Mouse (Mus musculus): ENCODE results near the gene Tppp2.

Tppp2 gene

DNA sequence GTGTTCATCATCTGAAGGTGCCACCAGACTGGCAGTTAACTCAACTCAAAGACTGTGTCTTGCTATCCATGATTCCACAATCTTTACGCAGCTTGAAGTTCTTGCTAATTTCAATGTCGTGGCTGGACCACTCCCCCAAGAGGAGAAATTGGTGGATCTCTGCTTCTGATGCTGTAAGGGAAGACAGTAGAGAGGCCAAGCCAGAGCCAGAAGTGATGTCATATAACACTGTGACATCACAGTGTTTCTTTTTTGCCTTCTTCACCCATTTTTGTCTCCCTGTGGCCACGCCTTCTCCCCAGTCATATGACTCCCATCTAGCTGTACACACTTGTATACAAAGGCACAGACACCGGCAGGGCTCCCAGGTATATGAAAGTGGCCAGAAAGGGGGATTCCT is at the start of gene Tppp2:
Tppp2 (plus strand) TSS at position 301 of the 400 bp plus-strand sequence.
- no peak for DNase-seq (ENCODE audit: low spot score)

GRCm38 (mm10) chr14:51870756-51871155 is 47.5 kb upstream of the Tppp2 start:
- DNase-seq (ENCODE audit: low spot score): no peak

GRCm38 (mm10) chr14:51871741-51872140 is 46.5 kb upstream of the Tppp2 start:
- peak; percentile 20 for DNase-seq (ENCODE audit: low spot score)

GRCm38 (mm10) chr14:51877517-51877916 is 40.7 kb upstream of the Tppp2 start:
- no peak for DNase-seq (ENCODE audit: low spot score)

GRCm38 (mm10) chr14:51883527-51884030 is 34.6 kb upstream of the Tppp2 start:
- DNase-seq (ENCODE audit: low spot score): peak; percentile 54

DNA sequence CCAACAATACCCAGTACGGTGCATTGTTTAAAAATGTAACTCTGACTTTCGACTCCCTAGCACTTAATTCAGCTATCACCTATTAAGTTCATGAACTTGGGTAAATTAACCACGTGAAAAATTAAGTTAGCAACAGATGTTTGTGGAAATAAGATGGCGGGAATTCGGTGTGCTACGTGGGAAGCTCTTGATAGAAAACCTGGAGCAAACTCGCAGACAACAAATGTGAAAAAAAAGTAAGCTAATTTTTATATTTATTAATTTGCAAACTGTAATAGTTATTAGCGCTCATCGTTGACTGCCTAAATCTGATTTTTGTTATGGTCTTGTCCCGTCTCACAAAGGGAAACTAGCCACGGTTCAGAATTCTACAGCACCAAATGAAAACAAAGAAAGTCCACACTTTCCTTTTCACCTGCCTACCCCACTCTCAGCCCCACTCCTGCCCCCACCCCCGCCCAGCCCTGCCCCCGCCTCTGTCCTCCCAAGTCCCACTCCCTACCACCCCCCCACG is 34.1 kb upstream of the Tppp2 start:
- no peak for DNase-seq (ENCODE audit: low spot score)

DNA sequence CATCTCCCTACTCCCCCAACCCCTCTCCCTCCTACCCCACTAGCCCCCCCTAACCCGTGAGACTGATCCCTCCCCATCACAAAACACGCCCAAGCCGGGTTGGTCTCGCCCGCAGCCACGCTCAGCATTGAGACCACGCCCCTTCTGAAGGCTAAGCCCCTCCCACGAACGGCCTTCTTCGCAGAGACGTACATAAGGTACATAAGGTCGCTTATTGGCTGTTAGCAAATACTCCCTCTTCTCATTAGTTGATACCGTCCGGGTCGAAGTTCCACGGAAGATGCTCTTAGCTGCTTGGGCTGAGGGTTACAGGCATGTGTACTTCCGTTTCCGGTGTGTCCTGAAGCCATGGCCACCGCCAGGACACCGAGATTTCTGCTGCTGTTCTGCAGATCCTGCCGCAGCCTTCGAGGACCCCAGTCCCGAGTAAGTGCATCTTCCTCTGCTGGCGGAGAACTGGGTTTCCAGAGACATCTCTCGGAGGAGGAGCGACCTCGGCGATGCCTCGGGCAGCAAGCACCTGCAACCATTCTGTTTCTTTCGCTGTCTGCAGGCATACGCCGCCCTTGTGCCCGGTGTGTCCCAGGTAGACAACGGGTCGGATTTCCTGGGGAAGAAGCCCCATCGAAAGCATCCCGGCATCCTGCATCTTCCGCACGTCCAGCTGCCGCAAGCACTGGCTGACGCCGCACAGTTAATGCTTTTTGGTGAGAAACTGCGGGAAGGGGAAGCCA is 33.5 kb upstream of the Tppp2 start, which contains the start of gene Mettl17:
Mettl17 (plus strand) TSS at position 245 of the 734 bp plus-strand sequence.
- peak; percentile 92 for DNase-seq (ENCODE audit: low spot score)

- DNase-seq (ENCODE audit: low spot score): no peak
Observed at GRCm38 (mm10) chr14:51886051-51886450, 32.2 kb upstream of the Tppp2 start.

DNA sequence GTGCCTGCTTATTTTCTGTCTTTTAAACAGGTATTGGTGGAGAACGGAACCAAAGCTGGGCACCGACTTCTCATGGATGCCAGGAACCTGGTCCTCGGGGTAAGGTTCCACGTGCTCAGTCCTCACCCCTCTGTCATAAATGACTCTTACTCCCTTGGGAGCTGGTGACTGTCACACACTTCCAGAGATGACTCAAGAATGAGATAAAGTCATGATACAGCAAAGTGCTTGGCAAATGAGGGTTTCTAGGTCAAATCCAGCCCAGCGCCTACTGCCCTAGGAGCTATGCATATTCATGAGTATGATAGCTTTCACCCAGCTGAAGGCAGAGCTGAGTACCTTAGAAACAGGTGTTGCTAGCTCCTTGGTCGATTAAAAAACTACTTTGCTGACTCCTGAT is 28.4 kb upstream of the Tppp2 start:
- DNase-seq (ENCODE audit: low spot score): no peak

DNA sequence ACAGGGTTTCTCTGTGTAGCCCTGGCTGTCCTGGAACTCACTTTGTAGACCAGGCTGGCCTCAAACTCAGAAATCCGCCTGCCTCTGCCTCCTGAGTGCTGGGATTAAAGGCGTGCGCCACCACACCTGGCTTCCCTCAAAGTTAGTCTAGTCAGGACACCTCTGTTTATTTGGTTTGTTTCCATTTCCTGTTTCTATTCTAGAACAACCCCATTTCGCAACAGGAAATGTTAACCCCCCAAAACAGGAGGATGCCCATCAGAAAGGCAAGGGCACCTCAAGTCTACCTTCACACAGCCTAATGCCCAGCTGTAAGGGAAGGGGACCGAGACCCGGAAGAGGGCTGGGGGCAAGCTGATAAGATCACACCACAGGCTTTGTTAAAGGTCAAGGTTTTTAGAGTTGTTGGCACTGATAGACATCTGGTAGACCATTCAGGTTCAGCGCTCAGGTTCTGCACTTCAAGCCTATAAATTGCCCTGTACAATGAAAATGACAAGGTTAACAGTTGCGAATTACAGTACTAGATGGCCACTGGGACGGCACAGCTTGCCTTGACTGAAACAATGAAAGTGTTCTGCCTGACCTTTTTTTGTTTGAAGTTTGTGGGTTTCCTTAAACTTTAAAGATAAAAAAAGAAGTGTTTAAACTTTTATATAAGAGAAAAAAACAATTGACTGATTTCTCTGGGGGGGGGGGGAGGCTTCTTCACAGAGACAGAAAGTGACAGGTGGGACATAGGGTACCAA is 25.9 kb upstream of the Tppp2 start, which contains the start of gene Slc39a2:
Slc39a2 (plus strand) TSS at position 699 of the 749 bp plus-strand sequence.
- no peak for DNase-seq (ENCODE audit: low spot score)

- DNase-seq (ENCODE audit: low spot score): no peak
Observed at GRCm38 (mm10) chr14:51893094-51893794, 25.0 kb upstream of the Tppp2 start.

DNA sequence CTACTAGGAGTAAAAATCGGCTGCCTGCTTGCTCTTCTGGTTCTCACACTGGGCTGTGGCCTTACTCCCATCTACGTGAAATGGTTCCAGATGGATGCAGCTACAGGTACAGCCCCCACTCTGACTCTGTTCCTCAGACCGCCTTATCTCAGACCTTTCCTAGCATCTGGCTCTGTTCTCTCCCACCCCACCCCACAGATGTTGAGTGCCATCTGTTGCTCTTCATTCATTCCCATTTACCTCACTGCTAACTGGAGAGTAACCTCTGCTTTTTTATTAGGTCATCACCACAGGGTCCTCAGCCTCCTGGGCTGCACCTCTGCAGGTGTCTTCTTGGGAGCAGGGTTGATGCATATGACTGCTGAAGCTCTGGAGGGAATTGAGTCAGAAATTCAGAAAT is 24.4 kb upstream of the Tppp2 start:
- no peak for DNase-seq (ENCODE audit: low spot score)

GRCm38 (mm10) chr14:51895071-51895470 is 23.2 kb upstream of the Tppp2 start:
- DNase-seq (ENCODE audit: low spot score): no peak

GRCm38 (mm10) chr14:51896019-51896418 is 22.2 kb upstream of the Tppp2 start:
- DNase-seq (ENCODE audit: low spot score): no peak

DNA sequence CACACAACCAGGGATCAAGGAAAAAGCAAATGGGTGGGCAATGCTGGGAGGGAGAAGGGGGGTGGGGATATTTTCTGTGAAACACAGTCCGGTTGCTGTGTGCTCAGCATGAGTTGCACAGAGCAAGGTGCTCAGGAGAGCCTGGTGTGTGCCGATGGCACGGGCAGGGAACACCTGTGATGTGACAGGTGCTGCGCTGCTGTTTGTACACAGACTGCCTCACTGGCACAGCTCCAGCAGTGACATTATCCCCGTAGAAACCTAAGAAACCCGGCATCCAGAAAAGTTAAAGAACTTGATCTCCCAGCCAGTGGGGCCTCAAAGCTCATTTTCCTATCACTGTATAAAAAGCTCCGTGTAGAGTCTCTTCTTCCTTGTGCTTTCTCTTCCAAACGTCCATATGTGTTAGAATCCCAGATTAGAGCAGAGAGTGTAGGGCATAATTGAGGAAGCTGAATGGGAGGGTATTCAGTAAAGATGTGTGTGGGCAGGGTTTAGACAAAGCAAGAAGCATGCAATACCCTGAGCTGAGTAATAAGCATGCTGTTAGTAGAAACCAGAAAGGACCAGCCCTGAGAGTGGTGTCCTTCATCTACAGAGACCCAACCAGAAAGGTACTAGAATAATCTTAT is 21.6 kb upstream of the Tppp2 start:
- no peak for DNase-seq (ENCODE audit: low spot score)

- DNase-seq (ENCODE audit: low spot score): no peak
Observed at GRCm38 (mm10) chr14:51899351-51899750, 18.9 kb upstream of the Tppp2 start.

GRCm38 (mm10) chr14:51902806-51903710 is 15.2 kb upstream of the Tppp2 start:
- peak; percentile 38 for DNase-seq (ENCODE audit: low spot score)

GRCm38 (mm10) chr14:51903782-51904181 is 14.4 kb upstream of the Tppp2 start:
- DNase-seq (ENCODE audit: low spot score): no peak

- no peak for DNase-seq (ENCODE audit: low spot score)
Observed at GRCm38 (mm10) chr14:51904706-51905105, 13.5 kb upstream of the Tppp2 start.

DNA sequence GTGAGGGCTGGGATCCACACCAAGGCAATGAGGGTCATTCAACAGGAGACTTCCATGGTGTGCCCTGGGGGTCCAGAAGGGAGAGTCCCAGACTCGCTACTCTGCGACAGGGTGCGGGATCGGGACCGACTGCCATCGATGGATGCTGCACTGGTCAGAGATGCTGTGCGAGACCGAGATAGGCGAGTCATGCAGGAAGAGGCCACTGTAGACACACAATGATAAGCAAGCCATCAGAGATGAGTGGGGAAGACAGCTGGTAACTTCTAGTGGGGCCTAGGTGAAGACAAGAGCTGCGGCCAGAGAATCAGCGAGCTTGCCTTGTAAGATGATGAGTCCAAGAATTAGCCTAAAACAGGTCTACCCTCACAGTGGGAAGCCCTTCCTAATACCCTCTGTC is 12.1 kb upstream of the Tppp2 start:
- DNase-seq (ENCODE audit: low spot score): no peak

DNA sequence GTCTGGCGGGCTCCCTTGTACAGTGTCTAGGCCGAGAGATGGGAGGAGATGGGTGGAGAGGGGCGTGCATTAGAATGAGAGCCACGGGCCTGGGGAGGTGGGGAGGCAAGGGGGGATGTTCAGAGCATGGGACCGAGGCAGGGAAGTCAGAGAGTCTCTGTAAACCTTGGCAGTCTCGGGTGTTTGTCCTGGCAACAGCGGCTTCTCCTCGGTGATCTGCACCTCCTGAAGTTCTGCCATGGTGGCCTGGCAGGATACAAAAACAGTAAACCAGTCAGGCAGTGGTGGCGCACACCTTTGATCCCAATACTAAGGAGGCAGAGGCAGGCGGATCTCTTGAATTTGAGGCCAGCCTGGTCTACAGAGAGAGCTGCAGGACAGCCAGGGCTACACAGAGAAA is 6.9 kb upstream of the Tppp2 start:
- no peak for DNase-seq (ENCODE audit: low spot score)

Measured in ovary, adult 18-20 months (tissue).